Mouse (Mus musculus): ENCODE results near the gene Supt5. TPM values are rescaled to one million over a fixed set of nuclear protein-coding genes. Genes with fewer than 3 reads are reported as not detected.

Gene Supt5
- polyA plus RNA-seq, 1 experiment from 2014 or later: 107 TPM

GRCm38 (mm10) chr7:28301616-28302433 is 36.7 kb downstream of the Supt5 start, which contains the start of gene Dll3:
TSS of gene Dll3 (minus strand) at chr7:28302238.
- DNase-seq (ENCODE audit: low spot score): peak; percentile 83
- under 1% methylated on average over 30 of the region's 30 CpGs for WGBS
- peaks cover 38% of the 10 kb centered on the region for H3K36me3 ChIP-seq
- peaks cover 52% of the 10 kb centered on the region for H3K4me1 ChIP-seq (replicated peaks)
- H3K9me3 ChIP-seq: no peaks in the 10 kb centered on the region
- peak within 1 kb of the TSS; percentile 91 for H3K27ac ChIP-seq
- peak within 1 kb of the TSS; percentile 61 for H3K4me3 ChIP-seq
- H3K27me3 ChIP-seq (ENCODE audit: insufficient read depth, poor library complexity, severe bottlenecking): peaks cover 58% of the 10 kb centered on the region

- Histone ChIP-seq H3K9me3 (no peaks in the 10 kb centered on the region), H3K4me1 (replicated peaks) (peaks cover 73% of the 10 kb centered on the region), H3K27ac (peak overlapping the region; percentile 91), H3K4me3 (peak overlapping the region; percentile 61), H3K36me3 (peaks cover 28% of the 10 kb centered on the region), H3K27me3 (ENCODE audit: insufficient read depth, poor library complexity, severe bottlenecking) (peaks cover 86% of the 10 kb centered on the region)
- WGBS: 11% methylated on average over 43 of the region's 43 CpGs
- DNase-seq (ENCODE audit: low spot score): peak; percentile 61
Observed at GRCm38 (mm10) chr7:28298837-28299625, 39.5 kb downstream of the Supt5 start.

- 6% methylated on average over 63 of the region's 63 CpGs for WGBS
- Histone ChIP-seq H3K36me3 (peaks cover 41% of the 10 kb centered on the region), H3K4me1 (replicated peaks) (peaks cover 58% of the 10 kb centered on the region), H3K27me3 (ENCODE audit: insufficient read depth, poor library complexity, severe bottlenecking) (peaks cover 100% of the 10 kb centered on the region), H3K27ac (peak overlapping the region; percentile 74), H3K4me3 (peak overlapping the region; percentile 61), H3K9me3 (no peaks in the 10 kb centered on the region)
- DNase-seq (ENCODE audit: low spot score): peak; percentile 83
Observed at GRCm38 (mm10) chr7:28294481-28294880, 44.1 kb downstream of the Supt5 start.

- Histone ChIP-seq H3K36me3 (peaks cover 22% of the 10 kb centered on the region), H3K27ac (peak within 1 kb of the TSS; percentile 74), H3K4me3 (peak within 1 kb of the TSS; percentile 45), H3K9me3 (no peaks in the 10 kb centered on the region), H3K27me3 (ENCODE audit: insufficient read depth, poor library complexity, severe bottlenecking) (peaks cover 88% of the 10 kb centered on the region), H3K4me1 (replicated peaks) (peaks cover 45% of the 10 kb centered on the region)
- WGBS: under 1% methylated on average over 52 of the region's 52 CpGs
- DNase-seq (ENCODE audit: low spot score): peak; percentile 61
Observed at GRCm38 (mm10) chr7:28290638-28291590, 47.6 kb downstream of the Supt5 start, which contains the start of gene Selenov. TSS of gene Selenov (minus strand) at chr7:28291186.

GRCm38 (mm10) chr7:28290165-28290564 is 48.4 kb downstream of the Supt5 start:
- Histone ChIP-seq H3K27me3 (ENCODE audit: insufficient read depth, poor library complexity, severe bottlenecking) (peaks cover 80% of the 10 kb centered on the region), H3K4me1 (replicated peaks) (peaks cover 42% of the 10 kb centered on the region), H3K36me3 (peaks cover 20% of the 10 kb centered on the region), H3K27ac (peak overlapping the region; percentile 74), H3K9me3 (no peaks in the 10 kb centered on the region), H3K4me3 (peak overlapping the region; percentile 45)
- 0% methylated on average over 16 of the region's 18 CpGs for WGBS
- DNase-seq (ENCODE audit: low spot score): peak; percentile 48

- DNase-seq (ENCODE audit: low spot score): no peak
- Histone ChIP-seq H3K36me3 (no peaks in the 10 kb centered on the region), H3K27me3 (ENCODE audit: insufficient read depth, poor library complexity, severe bottlenecking) (no peaks in the 10 kb centered on the region), H3K27ac (no peak overlapping the region), H3K4me1 (replicated peaks) (peaks cover 11% of the 10 kb centered on the region), H3K4me3 (no peak overlapping the region), H3K9me3 (no peaks in the 10 kb centered on the region)
- WGBS: 73% methylated on average over 7 of the region's 7 CpGs
Observed at GRCm38 (mm10) chr7:28280630-28281029, 57.9 kb downstream of the Supt5 start.

- H3K27me3 ChIP-seq (ENCODE audit: insufficient read depth, poor library complexity, severe bottlenecking): no peaks in the 10 kb centered on the region
- H3K36me3 ChIP-seq: peaks cover 6% of the 10 kb centered on the region
- WGBS: 84% methylated on average over 7 of the region's 7 CpGs
- peaks cover 11% of the 10 kb centered on the region for H3K4me1 ChIP-seq (replicated peaks)
- H3K9me3 ChIP-seq: no peaks in the 10 kb centered on the region
- no peak for DNase-seq (ENCODE audit: low spot score)
- peak overlapping the region; percentile 93 for H3K27ac ChIP-seq
- H3K4me3 ChIP-seq: peak overlapping the region; percentile 61
Observed at GRCm38 (mm10) chr7:28278279-28278652, 60.3 kb downstream of the Supt5 start.

GRCm38 (mm10) chr7:28277615-28278278 is 60.8 kb downstream of the Supt5 start, which contains the start of gene Eid2b:
TSS of gene Eid2b (plus strand) at chr7:28277739.
- Histone ChIP-seq H3K27ac (peak within 1 kb of the TSS; percentile 93), H3K4me3 (peak within 1 kb of the TSS; percentile 61), H3K9me3 (no peaks in the 10 kb centered on the region), H3K36me3 (peaks cover 11% of the 10 kb centered on the region), H3K27me3 (ENCODE audit: insufficient read depth, poor library complexity, severe bottlenecking) (no peaks in the 10 kb centered on the region), H3K4me1 (replicated peaks) (peaks cover 11% of the 10 kb centered on the region)
- peak; percentile 96 for DNase-seq (ENCODE audit: low spot score)
- WGBS: 3% methylated on average over 68 of the region's 68 CpGs

GRCm38 (mm10) chr7:28277237-28277614 is 61.3 kb downstream of the Supt5 start:
- Histone ChIP-seq H3K4me3 (no peak overlapping the region), H3K36me3 (peaks cover 17% of the 10 kb centered on the region), H3K27me3 (ENCODE audit: insufficient read depth, poor library complexity, severe bottlenecking) (no peaks in the 10 kb centered on the region), H3K27ac (no peak overlapping the region), H3K4me1 (replicated peaks) (peaks cover 11% of the 10 kb centered on the region), H3K9me3 (no peaks in the 10 kb centered on the region)
- WGBS: 61% methylated on average over 8 of the region's 8 CpGs
- no peak for DNase-seq (ENCODE audit: low spot score)

GRCm38 (mm10) chr7:28271761-28272160 is 66.8 kb downstream of the Supt5 start:
- peaks cover 48% of the 10 kb centered on the region for H3K36me3 ChIP-seq
- 65% methylated on average over 3 of the region's 3 CpGs for WGBS
- H3K4me3 ChIP-seq: no peak overlapping the region

GRCm38 (mm10) chr7:28269355-28269754 is 69.2 kb downstream of the Supt5 start:
- H3K4me3 ChIP-seq: no peak overlapping the region
- no peak for DNase-seq (ENCODE audit: low spot score)

More at GRCm38 (mm10) chr7:28271761-28272160, 66.8 kb downstream of the Supt5 start:
- DNase-seq (ENCODE audit: low spot score): no peak
- H3K27me3 ChIP-seq (ENCODE audit: insufficient read depth, poor library complexity, severe bottlenecking): no peaks in the 10 kb centered on the region
- no peak overlapping the region for H3K27ac ChIP-seq
- peaks cover 8% of the 10 kb centered on the region for H3K4me1 ChIP-seq (replicated peaks)
- 0 out of 2 replicates have a peak, but pooled peaks cover 13% of the 10 kb centered on the region for H3K9me3 ChIP-seq

More at GRCm38 (mm10) chr7:28269355-28269754, 69.2 kb downstream of the Supt5 start:
- H3K4me1 ChIP-seq (replicated peaks): peaks cover 8% of the 10 kb centered on the region
- no peak overlapping the region for H3K27ac ChIP-seq
- 0 out of 2 replicates have a peak, but pooled peaks cover 13% of the 10 kb centered on the region for H3K9me3 ChIP-seq
- WGBS: 90% methylated on average over 12 of the region's 12 CpGs
- peaks cover 48% of the 10 kb centered on the region for H3K36me3 ChIP-seq
- H3K27me3 ChIP-seq (ENCODE audit: insufficient read depth, poor library complexity, severe bottlenecking): no peaks in the 10 kb centered on the region

Measured in hindbrain, embryonic 10.5 days (tissue).